Mouse (Mus musculus) thymus, postnatal 14 days (tissue): ENCODE results near the gene Psg23.
"Not testable (repeated sequence)": the region's sequence is repeated elsewhere in the genome, so short reads cannot be mapped to it uniquely, and the experiment has no call there.

ENCODE experiments used
- DNase-seq: peaks from one replicate; pipeline ENCODE4 v3.0.0; 2021

Psg23 gene

DNA sequence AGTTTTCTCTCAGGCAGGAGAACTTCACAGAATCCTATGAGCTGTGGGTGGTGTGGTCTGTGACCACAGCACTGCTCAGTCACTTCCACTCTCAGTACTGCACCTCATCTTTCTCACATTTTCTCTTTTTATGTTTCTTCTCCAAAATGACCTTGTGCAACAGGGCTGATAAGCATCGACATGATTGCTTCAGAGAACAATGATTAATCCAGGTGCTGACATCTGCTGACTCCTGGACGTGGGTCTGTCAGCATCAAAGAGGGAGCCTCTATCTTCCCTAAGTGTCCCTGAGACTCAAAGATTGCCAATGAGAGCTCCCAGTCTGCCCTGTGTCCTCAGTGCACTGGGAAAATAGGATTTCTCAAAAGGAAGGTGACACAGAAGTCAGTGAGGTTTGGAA is at the start of gene Psg23:
Gene Psg23 (minus strand): TSS at position 101 of the 400 bp plus-strand sequence.
- not testable (repeated sequence) for DNase-seq

DNA sequence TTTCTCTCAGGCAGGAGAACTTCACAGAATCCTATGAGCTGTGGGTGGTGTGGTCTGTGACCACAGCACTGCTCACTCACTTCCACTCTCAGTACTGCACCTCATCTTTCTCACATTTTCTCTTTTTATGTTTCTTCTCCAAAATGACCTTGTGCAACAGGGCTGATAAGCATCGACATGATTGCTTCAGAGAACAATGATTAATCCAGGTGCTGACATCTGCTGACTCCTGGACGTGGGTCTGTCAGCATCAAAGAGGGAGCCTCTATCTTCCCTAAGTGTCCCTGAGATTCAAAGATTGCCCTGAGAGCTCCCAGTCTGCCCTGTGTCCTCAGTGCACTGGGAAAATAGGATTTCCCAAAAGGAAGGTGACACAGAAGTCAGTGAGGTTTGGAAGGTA is 40.3 kb upstream of the Psg23 start, which contains the start of gene Psg21:
Gene Psg21 (minus strand): TSS at position 101 of the 400 bp plus-strand sequence.
- DNase-seq, result not testable (repeated sequence)

DNA sequence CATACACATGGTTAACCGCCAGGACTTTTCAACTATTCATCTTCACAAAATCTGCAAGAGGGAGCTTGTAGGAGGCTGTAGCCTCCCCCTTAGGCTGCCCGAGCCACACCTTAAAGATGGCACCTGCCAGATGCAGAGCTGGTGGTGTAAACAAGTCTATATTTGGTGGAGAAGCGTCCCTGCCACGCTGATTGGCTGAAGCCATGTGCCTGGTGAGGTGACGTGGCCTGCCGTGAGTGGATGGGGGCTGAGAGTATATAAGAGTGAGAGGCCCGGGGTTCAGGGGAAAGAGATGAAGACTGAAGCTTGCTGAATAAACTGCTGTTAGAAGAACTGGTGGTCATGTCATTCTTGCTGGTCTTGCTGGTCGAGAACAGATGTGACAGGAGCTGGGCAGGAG is 10.6 kb upstream of the Psg23 start:
- not testable (repeated sequence) for DNase-seq

DNA sequence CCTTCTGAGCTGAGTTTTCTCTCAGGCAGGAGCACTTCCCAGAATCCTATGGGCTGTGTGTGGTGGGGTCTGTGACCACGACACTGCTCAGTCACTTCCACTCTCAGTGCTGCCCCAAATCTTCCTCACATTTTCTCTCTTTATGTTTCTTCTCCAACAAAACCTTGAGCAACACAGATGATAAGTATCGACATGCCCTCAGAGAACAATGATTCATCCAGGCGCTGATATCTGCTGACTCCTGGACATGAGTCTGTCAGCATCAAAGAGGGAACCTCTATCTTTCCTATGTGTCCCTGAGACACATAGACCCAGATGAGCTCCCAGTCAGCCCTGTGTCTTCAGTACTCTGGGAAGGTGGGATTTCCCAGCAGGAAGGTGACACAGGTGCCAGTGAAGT is 49.1 kb downstream of the Psg23 start, which contains the start of gene Psg27:
Gene Psg27 (minus strand): TSS at position 101 of the 400 bp plus-strand sequence.
- DNase-seq, result no peak

DNA sequence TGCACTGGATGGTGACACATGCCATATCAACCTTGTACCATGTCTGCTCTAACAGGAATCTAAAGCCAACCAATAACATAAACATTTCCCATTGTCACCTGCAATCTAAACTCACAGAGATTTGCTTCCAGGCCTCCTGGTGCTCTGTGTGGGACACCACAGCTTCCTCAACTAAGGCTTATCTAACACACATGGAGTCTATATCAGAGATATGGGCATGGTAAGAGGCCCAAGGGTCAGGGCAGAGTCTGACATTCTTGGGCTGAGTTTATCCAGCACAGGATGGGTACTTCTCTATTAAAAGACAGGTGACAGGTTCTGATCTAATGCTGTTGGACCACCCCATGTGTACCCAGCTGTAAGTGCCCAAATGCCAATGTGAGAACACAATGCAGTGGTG is 56.5 kb downstream of the Psg23 start:
- no peak for DNase-seq
